Mouse (Mus musculus) stomach, postnatal 0 days (tissue): ENCODE data around the gene Cyp4f40. TPM values are rescaled to one million over a fixed set of nuclear protein-coding genes. Genes with fewer than 3 reads are reported as not detected.
"Not testable (repeated sequence)": the region's sequence is repeated elsewhere in the genome, so short reads cannot be mapped to it uniquely, and the experiment has no call there.

Source experiments
- ATAC-seq: fragments of 200-750 bp; cut with Nextera tagmentation; 2 replicates; pipeline ENCODE4 v1.8.0; 2017; ENCODE audit not compliant: low FRiP score, low TSS enrichment
- DNase-seq: peaks from one replicate; pipeline ENCODE4 v3.0.0-alpha.2; 2016; ENCODE audit warnings: low spot score
- H3K27ac ChIP-seq: fragments of 300-500 bp; sonication (generic); replicated peaks from 2 replicates; pipeline ENCODE4 v1.5.1; 2014; ENCODE audit warnings: mild to moderate bottlenecking, control low read depth
- H3K27me3 ChIP-seq: fragments of 300-500 bp; sonication (generic); 2 replicates; pipeline ENCODE4 v1.6.1; 2014; ENCODE audit warnings: low read length; ENCODE audit not compliant: control insufficient read depth, insufficient read depth
- H3K36me3 ChIP-seq: fragments of 300-500 bp; sonication (generic); 2 replicates; pipeline ENCODE4 v1.6.1; 2014; ENCODE audit warnings: low read length, mixed read lengths; ENCODE audit not compliant: control insufficient read depth, insufficient read depth
- H3K4me1 ChIP-seq: fragments of 300-500 bp; sonication (generic); replicated peaks from 2 replicates; pipeline ENCODE4 v1.6.1; 2014; ENCODE audit warnings: antibody characterized with exemption; ENCODE audit not compliant: control insufficient read depth, insufficient read depth
- H3K4me2 ChIP-seq: fragments of 300-500 bp; sonication (generic); replicated peaks from 2 replicates; pipeline ENCODE4 v1.6.1; 2014; ENCODE audit warnings: low read depth, mild to moderate bottlenecking, control low read depth, moderate library complexity
- H3K4me3 ChIP-seq: fragments of 300-500 bp; sonication (generic); 2 replicates; pipeline ENCODE4 v1.5.1; 2014; ENCODE audit warnings: low read depth, low read length, control low read depth
- H3K9ac ChIP-seq: fragments of 300-500 bp; sonication (generic); 2 replicates; pipeline ENCODE4 v1.6.1; 2014; ENCODE audit warnings: mild to moderate bottlenecking, low read length, control low read depth, mixed read lengths
- H3K9me3 ChIP-seq: fragments of 300-500 bp; sonication (generic); 2 replicates; pipeline ENCODE4 v1.6.1; 2016; ENCODE audit warnings: low read length; ENCODE audit not compliant: control insufficient read depth
- CTCF ChIP-seq: IDR thresholded peaks from 2 replicates; pipeline ENCODE4 v1.5.1; 2016; ENCODE audit warnings: antibody characterized with exemption, low read depth, mild to moderate bottlenecking, moderate library complexity
- EP300 ChIP-seq: optimal IDR thresholded peaks from 2 replicates; pipeline ENCODE3; 2016; ENCODE audit warnings: antibody characterized with exemption
- WGBS: fragments of 180-500 bp; shearing (Covaris S2); extraction: QIAGEN DNeasy Blood & Tissue Kit; methylation state at CpG from one replicate; pipeline ENCODE4 v1.1.7; 2014; 5-methylcytosine and 5-hydroxymethylcytosine counted together
- polyA plus RNA-seq: library from polyadenylated mRNA; unstranded; fragments of >200 nt; fragmentation: Nextera tagmentation; extraction: Ambion mirVana; gene quantifications from 2 replicates; pipeline ENCODE4 v1.2.1, GENCODE M21; 2015

Cyp4f40 gene
- polyA plus RNA-seq, 1 experiment from 2014 or later, result 0.23 TPM

GRCm38 (mm10) chr17:32722771-32723170, 64.1 kb downstream of the Cyp4f40 start:
- Histone ChIP-seq H3K4me3 (no peak overlapping the region), H3K27ac (no peak overlapping the region), H3K4me2 (no peak overlapping the region), H3K36me3 (no peaks in the 10 kb centered on the region), H3K4me1 (no peaks in the 10 kb centered on the region), H3K9ac (no peak overlapping the region), H3K27me3 (no peaks in the 10 kb centered on the region), H3K9me3 (no peaks in the 10 kb centered on the region)
- 76% methylated on average over 7 of the region's 7 CpGs for WGBS
- DNase-seq, result no peak
- no peak for ATAC-seq
- TF ChIP-seq EP300 (no peak), CTCF (no peak)

GRCm38 (mm10) chr17:32726360-32726759, 67.7 kb downstream of the Cyp4f40 start:
- not testable (repeated sequence) for H3K9ac ChIP-seq, H3K4me1 ChIP-seq, ATAC-seq, H3K36me3 ChIP-seq, H3K27ac ChIP-seq, DNase-seq, H3K4me3 ChIP-seq, H3K9me3 ChIP-seq, H3K4me2 ChIP-seq, H3K27me3 ChIP-seq

Other genes with a start within 250 kb of the Cyp4f40 start
- gene Pglyrp2, start 234.7 kb upstream of the Cyp4f40 start, polyA plus RNA-seq, result 0.10 and 0.16 TPM in 2 replicates
- 56.5 and 57.9 TPM in 2 replicates for gene Cyp4f39, start 206.2 kb upstream of the Cyp4f40 start, polyA plus RNA-seq
- 3.5 and 3.8 TPM in 2 replicates for gene Cyp4f17, start 152.8 kb upstream of the Cyp4f40 start, polyA plus RNA-seq
- gene Cyp4f16, start 122.3 kb upstream of the Cyp4f40 start, polyA plus RNA-seq, result 18.3 and 18.6 TPM in 2 replicates
- gene Cyp4f37, start 37.6 kb upstream of the Cyp4f40 start, polyA plus RNA-seq, result not detected in 2 replicates
- gene Cyp4f15, start 26.7 kb downstream of the Cyp4f40 start, polyA plus RNA-seq, result 0.62 and 1.1 TPM in 2 replicates
- 13.0 and 13.7 TPM in 2 replicates for gene Zfp871, start 129.4 kb downstream of the Cyp4f40 start, polyA plus RNA-seq
- gene Zfp811, start 151.0 kb downstream of the Cyp4f40 start, polyA plus RNA-seq, result 1.1 and 1.5 TPM in 2 replicates
- gene Zfp799, start 171.4 kb downstream of the Cyp4f40 start, polyA plus RNA-seq, result 5.1 and 5.7 TPM in 2 replicates
- 2.6 and 2.7 TPM in 2 replicates for gene Zfp870, start 232.7 kb downstream of the Cyp4f40 start, polyA plus RNA-seq